Mouse (Mus musculus) MEL (cell line): ENCODE data around the gene Cd180. TPM values are rescaled to one million over a fixed set of nuclear protein-coding genes. Genes with fewer than 3 reads are reported as not detected.

ENCODE experiments used
- DNase-seq: peaks from one replicate; pipeline ENCODE4 v3.0.0; 2011; ENCODE audit warnings: low read depth, low spot score
- H3K27ac ChIP-seq: 2 replicates; pipeline ENCODE4 v1.5.1; 2012; ENCODE audit warnings: low read depth, mild to moderate bottlenecking, control low read depth, low read length, moderate library complexity; ENCODE audit not compliant: control insufficient read depth
- H3K27me3 ChIP-seq, 2 experiments: fragments of 150-350 bp in 1 of 2; sonication (generic) in 1 of 2; 2 replicates each; pipeline ENCODE4 v1.6.1; 2012; ENCODE audit warnings: low read length in 2 of 2, mild to moderate bottlenecking in 2 of 2, improper control_type of control experiment in 1 of 2, moderate library complexity in 1 of 2; ENCODE audit not compliant: insufficient read depth in 2 of 2, control insufficient read depth in 1 of 2
- H3K36me3 ChIP-seq, 2 experiments: 2 replicates each; pipeline ENCODE4 v1.6.1; 2012 to 2014; ENCODE audit warnings: low read length in 2 of 2, improper control_type of control experiment in 1 of 2, inconsistent platforms in 1 of 2, mild to moderate bottlenecking in 1 of 2; ENCODE audit not compliant: insufficient read depth in 2 of 2, control insufficient read depth in 1 of 2
- H3K4me1 ChIP-seq, 2 experiments: fragments of 150-350 bp in 1 of 2; sonication (generic) in 1 of 2; 2 replicates each; pipeline ENCODE4 v1.6.1; 2012; ENCODE audit warnings: low read length in 2 of 2, improper control_type of control experiment in 1 of 2, mild to moderate bottlenecking in 1 of 2; ENCODE audit not compliant: insufficient read depth in 2 of 2, control insufficient read depth in 1 of 2
- H3K4me3 ChIP-seq, 2 experiments: fragments of 150-350 bp in 1 of 2; sonication (generic) in 1 of 2; 2 replicates each; pipeline ENCODE4 v1.5.1; 2012; ENCODE audit warnings: low read depth in 2 of 2, low read length in 2 of 2, mild to moderate bottlenecking in 2 of 2, moderate library complexity in 2 of 2, control low read depth in 1 of 2, improper control_type of control experiment in 1 of 2; ENCODE audit not compliant: control insufficient read depth in 1 of 2, insufficient read depth in 1 of 2
- H3K79me2 ChIP-seq: 2 replicates; pipeline ENCODE4 v1.6.1; 2012; ENCODE audit warnings: mild to moderate bottlenecking, low read length, moderate library complexity; ENCODE audit not compliant: control insufficient read depth, poor library complexity, insufficient read depth
- H3K9ac ChIP-seq: 2 replicates; pipeline ENCODE4 v1.6.1; 2012; ENCODE audit warnings: low read depth, mild to moderate bottlenecking, control low read depth, low read length, moderate library complexity; ENCODE audit not compliant: control insufficient read depth, poor library complexity, severe bottlenecking
- H3K9me3 ChIP-seq: fragments of 150-350 bp; sonication (generic); replicated peaks from 2 replicates; pipeline ENCODE4 v1.6.1; 2012; ENCODE audit warnings: mild to moderate bottlenecking, low read length, improper control_type of control experiment, moderate library complexity; ENCODE audit not compliant: insufficient read depth
- E2F4 ChIP-seq: IDR thresholded peaks from 2 replicates; pipeline ENCODE4 v1.6.1; 2011; ENCODE audit warnings: low read depth, low read length, improper control_type of control experiment, borderline replicate concordance
- ELF1 ChIP-seq: IDR thresholded peaks from 2 replicates; pipeline ENCODE4 v1.6.1; 2014; ENCODE audit warnings: low read depth, mild to moderate bottlenecking, inconsistent platforms, low read length, improper control_type of control experiment, moderate library complexity
- GATA1 ChIP-seq: IDR thresholded peaks from 2 replicates; pipeline ENCODE4 v1.6.1; 2011; ENCODE audit warnings: low read depth, low read length, improper control_type of control experiment
- HCFC1 ChIP-seq: IDR thresholded peaks from 2 replicates; pipeline ENCODE4 v1.6.1; 2012; ENCODE audit warnings: low read depth, mild to moderate bottlenecking, inconsistent platforms, low read length, improper control_type of control experiment, moderate library complexity
- JUND ChIP-seq: IDR thresholded peaks from 2 replicates; pipeline ENCODE4 v1.6.1; 2011; ENCODE audit warnings: low read depth, mild to moderate bottlenecking, improper control_type of control experiment, low read length
- POLR2A ChIP-seq, 2 experiments: IDR thresholded peaks; 2 replicates each; pipeline ENCODE4 v1.6.1; 2011 to 2012; ENCODE audit warnings: low read length in 2 of 2, mild to moderate bottlenecking in 2 of 2, control low read depth in 1 of 2, improper control_type of control experiment in 1 of 2, low read depth in 1 of 2, moderate library complexity in 1 of 2; ENCODE audit not compliant: control insufficient read depth in 1 of 2, insufficient read depth in 1 of 2, poor library complexity in 1 of 2
- POLR2AphosphoS2 ChIP-seq: IDR thresholded peaks from 2 replicates; pipeline ENCODE4 v1.6.1; 2011; ENCODE audit warnings: low read length, improper control_type of control experiment
- SIN3A ChIP-seq: IDR thresholded peaks from 2 replicates; pipeline ENCODE4 v1.6.1; 2012; ENCODE audit warnings: low read length, improper control_type of control experiment, inconsistent platforms
- TAL1 ChIP-seq: IDR thresholded peaks from 2 replicates; pipeline ENCODE4 v1.6.1; 2012; ENCODE audit warnings: mild to moderate bottlenecking, inconsistent platforms, low read length, moderate library complexity, mixed read lengths
- TBP ChIP-seq: IDR thresholded peaks from 2 replicates; pipeline ENCODE4 v1.8.0; 2011; ENCODE audit warnings: low read depth, low read length, improper control_type of control experiment
- TCF12 ChIP-seq: IDR thresholded peaks from 2 replicates; pipeline ENCODE4 v1.6.1; 2014; ENCODE audit warnings: low read depth, mild to moderate bottlenecking, inconsistent platforms, low read length, improper control_type of control experiment, moderate library complexity
- UBTF ChIP-seq: IDR thresholded peaks from 2 replicates; pipeline ENCODE4 v1.6.1; 2012; ENCODE audit warnings: low read depth, mild to moderate bottlenecking, inconsistent platforms, low read length, improper control_type of control experiment, moderate library complexity, borderline replicate concordance; ENCODE audit not compliant: insufficient read depth
- ZC3H11A ChIP-seq: IDR thresholded peaks from 2 replicates; pipeline ENCODE4 v1.6.1; 2012; ENCODE audit warnings: low read depth, mild to moderate bottlenecking, inconsistent platforms, low read length, improper control_type of control experiment
- ZKSCAN1 ChIP-seq: IDR thresholded peaks from 2 replicates; pipeline ENCODE4 v1.6.1; 2012; ENCODE audit warnings: low read depth, mild to moderate bottlenecking, inconsistent platforms, low read length, improper control_type of control experiment, moderate library complexity
- ZMIZ1 ChIP-seq: IDR thresholded peaks from 2 replicates; pipeline ENCODE4 v1.6.1; 2012; ENCODE audit warnings: low read depth, mild to moderate bottlenecking, inconsistent platforms, low read length, improper control_type of control experiment, moderate library complexity
- polyA plus RNA-seq, 2 experiments: library from polyadenylated mRNA; stranded (reverse) in 1 of 2; unstranded in 1 of 2; fragments of >175 nt in 1 of 2; fragments of >200 nt in 1 of 2; gene quantifications; 2 replicates each; pipeline versions ENCODE4 v1.2.1 to v1.2.4; 2012; ENCODE audit warnings: low replicate concordance in 2 of 2, low read depth in 1 of 2; ENCODE audit not compliant: insufficient read length in 2 of 2, insufficient read depth in 1 of 2, missing spikeins in 1 of 2
- total RNA-seq: library from RNA; depleted of rRNA; stranded (reverse); fragments of 300-350 nt; gene quantifications from 2 replicates; pipeline ENCODE4 v1.2.3, GENCODE M21; 2012

The Cd180 gene
- total and polyA plus RNA-seq, 3 experiments, result 0.12 to 1.8 TPM; not detected in 1

- Histone ChIP-seq H3K36me3 (peaks cover 2 to 10% of the 10 kb centered on the region in 2 experiments; a peak in 3 of 4 replicates), H3K9me3 (no peaks in the 10 kb centered on the region), H3K27me3 (no peaks in the 10 kb centered on the region), H3K4me3 (no peak overlapping the region), H3K79me2 (no peaks in the 10 kb centered on the region), H3K9ac (no peak overlapping the region), H3K27ac (no peak overlapping the region)
- no peak for DNase-seq
- TF ChIP-seq ELF1 (no peak), ZKSCAN1 (no peak), GATA1 (no peak), POLR2A (IDR thresholded peaks at IDR 0.05; ENCODE audit: control insufficient read depth in 1 of 2, insufficient read depth in 1 of 2, low read depth in 1 of 2, low read length in 2 of 2, poor library complexity in 1 of 2) (no peak), ZC3H11A (no peak), POLR2AphosphoS2 (no peak), UBTF (no peak), TAL1 (no peak), TBP (no peak)
- TF ChIP-seq, all 39 proteins: peak for 0
- peaks cover 6 to 11% of the 10 kb centered on the region in 2 experiments for H3K4me1 ChIP-seq
Observed at GRCm38 (mm10) chr13:102779275-102779674, 85.9 kb downstream of the Cd180 start.

DNA sequence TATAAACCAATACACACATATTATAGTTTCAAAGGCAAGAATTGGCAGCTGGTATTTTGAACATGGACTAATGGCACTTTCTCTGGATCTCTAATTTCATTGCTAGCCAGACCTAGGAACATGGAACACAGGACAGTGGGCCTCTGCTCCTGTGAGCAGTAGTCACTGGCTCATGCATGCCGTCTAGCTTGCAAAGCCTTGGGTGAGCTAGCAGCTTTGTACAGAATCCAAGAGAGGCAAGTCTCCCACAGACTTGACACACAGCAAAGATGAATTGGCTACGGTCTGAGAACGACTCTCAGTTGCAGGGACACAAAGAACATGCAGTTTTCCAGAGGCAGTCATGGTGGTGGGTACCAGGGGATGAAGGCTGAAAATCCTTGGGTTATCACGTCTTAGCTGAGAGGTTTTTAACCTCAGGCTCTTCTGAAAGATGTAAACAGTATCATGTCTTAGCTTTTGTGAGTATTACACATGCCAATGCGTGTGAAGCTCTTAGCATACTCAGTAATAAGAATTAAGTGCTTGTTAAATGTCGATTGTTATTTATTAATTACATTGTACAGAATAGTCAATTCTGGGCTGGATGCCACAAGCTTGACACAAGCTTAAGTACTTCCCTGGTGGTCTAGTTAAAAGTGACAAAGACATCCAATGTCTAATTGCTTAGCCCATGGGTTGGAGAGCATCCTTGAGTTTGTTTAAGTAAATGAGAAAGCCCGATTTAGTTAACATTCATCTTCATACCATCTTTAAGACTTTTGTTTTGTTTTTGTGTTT lies 90.4 kb downstream of the Cd180 start:
- no peak overlapping the region for H3K27ac ChIP-seq
- H3K36me3 ChIP-seq, result peaks cover 2 to 4% of the 10 kb centered on the region in 2 experiments; a peak in 3 of 4 replicates
- H3K27me3 ChIP-seq, result no peaks in the 10 kb centered on the region
- no peak overlapping the region for H3K4me3 ChIP-seq
- TF ChIP-seq HCFC1 (no peak), UBTF (no peak), SIN3A (no peak), TCF12 (no peak), TAL1 (no peak), E2F4 (no peak), TBP (no peak), ZMIZ1 (no peak), JUND (no peak)
- no peaks in the 10 kb centered on the region for H3K79me2 ChIP-seq
- H3K9ac ChIP-seq, result no peak overlapping the region
- peaks cover 3 to 5% of the 10 kb centered on the region in 2 experiments; a peak in 2 of 4 replicates for H3K4me1 ChIP-seq
- no peaks in the 10 kb centered on the region for H3K9me3 ChIP-seq
- no peak for DNase-seq
